Mouse (Mus musculus) gonadal fat pad, adult 2 months (tissue): ENCODE data around the gene Smr2. TPM values are rescaled to one million over a fixed set of nuclear protein-coding genes. Genes with fewer than 3 reads are reported as not detected.
"Not testable (repeated sequence)": the region's sequence is repeated elsewhere in the genome, so short reads cannot be mapped to it uniquely, and the experiment has no call there.

ENCODE experiments used
- DNase-seq: peaks from one replicate; pipeline ENCODE4 v3.0.0-alpha.2; 2012; ENCODE audit warnings: low read depth
- polyA plus RNA-seq: library from polyadenylated mRNA; depleted of rRNA; stranded (reverse); fragments of >200 nt; gene quantifications from 2 replicates; pipeline ENCODE4 v1.2.3, GENCODE M21; 2012; rRNA removed

Gene Smr2
- not detected in 2 replicates for polyA plus RNA-seq

GRCm38 (mm10) chr5:88086256-88086655 is at the start of gene Smr2:
Gene Smr2, plus strand, starts transcription at chr5:88086556.
- not testable (repeated sequence) for DNase-seq

- no peak for DNase-seq
Observed at GRCm38 (mm10) chr5:88111430-88111829, 25.1 kb downstream of the Smr2 start, which contains the start of gene Gm11116. Gene Gm11116, minus strand, starts transcription at chr5:88111530.

- DNase-seq, result no peak
Observed at GRCm38 (mm10) chr5:88153999-88154398, 67.6 kb downstream of the Smr2 start, which contains the start of gene Gm11115. Gene Gm11115, minus strand, starts transcription at chr5:88154099.

Other genes with a start within 250 kb of the Smr2 start
- 27.9 and 74.2 TPM in 2 replicates for gene Odam, start 201.5 kb upstream of the Smr2 start, polyA plus RNA-seq
- not detected in 2 replicates for gene Csn3, start 161.0 kb upstream of the Smr2 start, polyA plus RNA-seq
- not detected in 2 replicates for gene 2310003L06Rik, start 117.1 kb upstream of the Smr2 start, polyA plus RNA-seq
- gene Gm28434, start 117.0 kb upstream of the Smr2 start, polyA plus RNA-seq, result not detected in 2 replicates
- 0.72 and 1.2 TPM in 2 replicates for gene Cabs1, start 107.1 kb upstream of the Smr2 start, polyA plus RNA-seq
- gene Smr3a, start 84.0 kb upstream of the Smr2 start, polyA plus RNA-seq, result not detected in 2 replicates
- gene Gm11116, start 25.0 kb downstream of the Smr2 start, polyA plus RNA-seq, result not detected in 2 replicates
- gene Gm11115, start 67.5 kb downstream of the Smr2 start, polyA plus RNA-seq, result not detected in 2 replicates
- gene Gm7714, start 182.4 kb downstream of the Smr2 start, polyA plus RNA-seq, result not detected in 2 replicates
- not detected in 2 replicates for gene Prol1, start 230.8 kb downstream of the Smr2 start, polyA plus RNA-seq